Mouse (Mus musculus) liver, embryonic 14.5 days (tissue): ENCODE measurements around the gene Zg16.

Experiments
- CTCF ChIP-seq: IDR thresholded peaks from 2 replicates; pipeline ENCODE4 v1.5.1; 2016; ENCODE audit warnings: antibody characterized with exemption, low read depth, control low read depth
- EP300 ChIP-seq: IDR thresholded peaks from 2 replicates; pipeline ENCODE4 v1.6.1; 2016; ENCODE audit warnings: antibody characterized with exemption, low read depth

- TF ChIP-seq CTCF (no peak), EP300 (no peak)
Observed at GRCm38 (mm10) chr7:127003620-127004019, 83.5 kb downstream of the Zg16 start.
